Mouse (Mus musculus): ENCODE measurements around the gene Vamp9. TPM values are rescaled to one million over a fixed set of nuclear protein-coding genes. Genes with fewer than 3 reads are reported as not detected.

Vamp9 gene
- total RNA-seq (2014; fragmentation: Nextera tagmentation) (not detected in 2 replicates), total RNA-seq (2017) (not detected in 2 replicates), polyA plus RNA-seq (2012) (not detected in 2 replicates)

DNA sequence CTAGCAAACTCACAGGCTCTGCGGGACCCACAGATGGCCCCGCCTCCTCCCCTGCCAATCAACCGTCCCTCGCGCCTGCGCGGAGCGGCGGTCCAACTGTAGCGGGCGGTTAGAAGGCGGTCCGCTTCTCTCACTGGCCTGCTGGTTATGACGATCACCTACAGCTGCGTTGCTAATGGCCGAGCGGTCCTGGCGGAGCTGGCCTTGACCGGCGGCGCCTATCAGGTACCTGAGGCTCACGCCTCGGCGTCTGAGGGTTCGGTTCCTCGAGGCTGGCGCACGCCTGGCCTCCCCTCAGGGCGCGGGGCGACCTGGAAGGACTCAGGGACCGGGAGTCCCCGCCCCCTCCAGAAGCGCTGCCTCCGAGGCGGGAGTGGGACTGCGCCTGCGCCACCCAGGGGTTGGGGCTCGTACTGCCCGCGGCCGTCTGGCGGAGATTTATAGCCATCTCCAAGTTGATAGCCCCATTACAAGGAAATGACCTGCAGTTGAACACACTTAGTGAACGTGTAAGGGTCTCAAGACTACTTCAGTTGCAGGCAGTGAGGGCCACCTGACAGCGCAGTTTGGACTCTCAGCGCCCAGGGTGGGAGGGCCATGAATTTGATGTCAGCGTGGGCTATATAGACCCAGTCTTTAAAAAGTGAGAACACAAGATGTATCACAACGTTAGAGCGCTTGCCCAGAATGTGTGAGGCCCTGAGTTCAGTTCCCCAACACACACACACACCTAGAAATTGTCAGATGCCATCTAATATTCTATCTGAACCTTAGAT lies at the start of gene Vamp9:
Gene Vamp9, plus strand, starts transcription at position 74 of the 776 bp plus-strand sequence.
- no peaks in the 10 kb centered on the region for H3K4me1 ChIP-seq (ENCODE audit: insufficient read depth, low read depth, low read length)
- ATAC-seq (ENCODE audit: extremely low read depth, insufficient number of reproducible peaks, low FRiP score, poor library complexity, severe bottlenecking) (no peak), DNase-seq (ENCODE audit: low spot score) (no peak)
- no peak within 1 kb of the TSS; the same call in 1 of the 2 replicates for H3K4me3 ChIP-seq (ENCODE audit: low read depth, low read length)
- H3K36me3 ChIP-seq (replicated peaks): no peaks in the 10 kb centered on the region
- TF ChIP-seq POLR2AphosphoS5 (IDR thresholded peaks at IDR 0.05; ENCODE audit: insufficient replicate concordance, low read depth, low read length) (no peak), GATA2 (IDR thresholded peaks at IDR 0.05; ENCODE audit: borderline replicate concordance, low read depth, low read length) (no peak), GATA1 (IDR thresholded peaks at IDR 0.05; ENCODE audit: borderline replicate concordance, low read length) (no peak), CTCF (IDR thresholded peaks at IDR 0.05; ENCODE audit: low read depth, low read length) (no peak), TAL1 (conservative IDR thresholded peaks at IDR 0.05; ENCODE audit: low read depth, low read length) (no peak)
- H3K9me3 ChIP-seq (replicated peaks): peaks cover 21% of the 10 kb centered on the region
- no peaks in the 10 kb centered on the region for H3K27me3 ChIP-seq (ENCODE audit: insufficient read depth, low read length)

DNA sequence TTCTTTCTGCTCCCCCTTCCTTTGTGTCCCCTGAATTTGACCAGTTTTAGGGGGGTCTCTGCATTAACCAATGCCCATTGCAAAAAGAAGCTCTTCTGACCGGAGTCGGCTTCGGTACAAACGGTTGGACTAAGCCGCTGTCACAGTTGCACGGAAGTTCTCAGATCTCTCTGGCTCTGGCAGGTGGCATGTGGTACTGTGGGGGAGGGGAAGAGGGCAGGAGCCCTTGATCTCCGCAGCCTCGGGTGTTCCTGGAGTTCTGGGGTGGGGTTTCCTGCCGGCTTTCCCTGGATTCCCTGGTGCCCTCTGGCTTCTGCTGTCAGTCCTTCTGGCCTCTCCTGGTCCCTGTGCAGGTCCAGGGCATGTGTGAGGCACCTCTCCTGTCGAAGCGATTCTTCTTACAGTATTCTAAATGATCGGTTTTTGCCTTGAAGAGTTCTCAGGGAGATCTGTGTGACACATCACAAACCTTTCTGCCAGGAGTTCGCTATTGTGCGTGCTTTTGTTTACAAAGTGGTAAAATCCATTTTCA lies 48.9 kb upstream of the Vamp9 start:
- no peak for ATAC-seq (ENCODE audit: extremely low read depth, insufficient number of reproducible peaks, low FRiP score, poor library complexity, severe bottlenecking)
- no peaks in the 10 kb centered on the region for H3K36me3 ChIP-seq (replicated peaks)
- H3K4me3 ChIP-seq (ENCODE audit: low read depth, low read length): no peak overlapping the region
- DNase-seq (ENCODE audit: low spot score): no peak
- H3K4me1 ChIP-seq (ENCODE audit: insufficient read depth, low read depth, low read length): no peaks in the 10 kb centered on the region
- peaks cover 41% of the 10 kb centered on the region for H3K9me3 ChIP-seq (replicated peaks)
- H3K27me3 ChIP-seq (ENCODE audit: insufficient read depth, low read length): no peaks in the 10 kb centered on the region
- TF ChIP-seq TAL1 (conservative IDR thresholded peaks at IDR 0.05; ENCODE audit: low read depth, low read length): no peak
- TF ChIP-seq POLR2AphosphoS5 (IDR thresholded peaks at IDR 0.05; ENCODE audit: insufficient replicate concordance, low read depth, low read length): no peak
- no peak for TF ChIP-seq CTCF (IDR thresholded peaks at IDR 0.05; ENCODE audit: low read depth, low read length)
- no peak for TF ChIP-seq GATA1 (IDR thresholded peaks at IDR 0.05; ENCODE audit: borderline replicate concordance, low read length)
- TF ChIP-seq GATA2 (IDR thresholded peaks at IDR 0.05; ENCODE audit: borderline replicate concordance, low read depth, low read length): no peak

DNA sequence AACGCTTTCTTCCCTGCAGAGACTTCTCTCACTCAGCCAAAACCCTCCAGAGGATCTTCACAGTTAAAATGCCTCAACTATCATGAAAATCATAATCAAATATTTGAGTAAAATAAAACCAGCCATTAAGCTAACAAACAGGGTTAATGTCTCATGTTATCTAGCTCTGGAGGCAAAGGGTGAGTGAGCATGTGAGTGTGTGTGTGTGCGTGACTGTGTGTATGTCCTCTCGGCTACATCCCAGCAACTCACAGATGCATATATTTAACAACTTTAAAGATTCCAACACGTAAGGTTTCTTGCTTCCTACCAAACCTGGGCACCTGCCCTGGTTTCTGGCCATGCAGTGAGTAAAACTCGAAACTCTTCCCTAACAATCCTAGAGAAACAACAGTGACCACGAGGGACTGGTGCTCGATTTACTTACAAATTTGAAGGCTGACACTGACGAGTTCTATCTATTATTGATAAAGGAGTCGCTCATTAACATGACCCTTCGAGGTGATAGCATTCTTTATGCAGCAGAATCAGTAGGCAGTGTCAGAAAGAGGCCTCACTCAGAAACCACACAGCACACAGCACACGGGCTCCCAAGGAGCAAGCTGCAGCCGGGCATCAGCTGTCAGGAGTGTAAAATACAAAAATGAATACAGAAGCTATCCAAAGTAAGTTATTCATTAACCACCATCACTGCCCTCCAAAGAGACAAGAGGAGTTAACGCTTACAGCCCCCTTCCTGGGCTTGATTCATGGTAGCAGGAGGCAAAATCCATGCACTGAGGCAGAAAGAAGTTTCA lies 46.2 kb upstream of the Vamp9 start:
- Histone ChIP-seq H3K4me1 (ENCODE audit: insufficient read depth, low read depth, low read length) (no peaks in the 10 kb centered on the region), H3K36me3 (replicated peaks) (no peaks in the 10 kb centered on the region), H3K9me3 (replicated peaks) (peaks cover 39% of the 10 kb centered on the region), H3K4me3 (ENCODE audit: low read depth, low read length) (no peak overlapping the region), H3K27me3 (ENCODE audit: insufficient read depth, low read length) (no peaks in the 10 kb centered on the region)
- no peak for ATAC-seq (ENCODE audit: extremely low read depth, insufficient number of reproducible peaks, low FRiP score, poor library complexity, severe bottlenecking)
- DNase-seq (ENCODE audit: low spot score): no peak
- TF ChIP-seq CTCF (IDR thresholded peaks at IDR 0.05; ENCODE audit: low read depth, low read length) (no peak), GATA1 (IDR thresholded peaks at IDR 0.05; ENCODE audit: borderline replicate concordance, low read length) (no peak), POLR2AphosphoS5 (IDR thresholded peaks at IDR 0.05; ENCODE audit: insufficient replicate concordance, low read depth, low read length) (no peak), TAL1 (conservative IDR thresholded peaks at IDR 0.05; ENCODE audit: low read depth, low read length) (no peak), GATA2 (IDR thresholded peaks at IDR 0.05; ENCODE audit: borderline replicate concordance, low read depth, low read length) (no peak)

DNA sequence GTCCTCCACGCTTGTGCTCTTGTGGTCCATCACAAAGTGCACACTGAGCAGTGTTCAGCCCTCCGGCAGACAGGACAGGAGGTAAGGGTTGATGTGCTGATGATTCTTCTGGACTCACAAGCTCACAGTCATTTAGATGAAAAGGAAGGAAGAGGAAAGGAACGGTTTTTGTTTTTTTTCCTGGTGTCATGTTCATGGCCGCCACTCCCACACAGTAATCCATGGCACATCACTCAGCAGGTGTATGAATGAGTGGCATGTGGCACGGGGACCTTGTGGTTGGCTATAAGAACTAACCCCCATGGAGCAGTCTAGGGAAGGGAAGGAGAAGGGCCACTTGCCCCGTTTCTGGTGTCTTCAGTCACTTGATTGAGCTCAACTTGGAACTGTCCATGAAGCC lies 44.2 kb upstream of the Vamp9 start:
- H3K4me3 ChIP-seq (ENCODE audit: low read depth, low read length): no peak overlapping the region
- ATAC-seq (ENCODE audit: extremely low read depth, insufficient number of reproducible peaks, low FRiP score, poor library complexity, severe bottlenecking): no peak
- peaks cover 34% of the 10 kb centered on the region for H3K9me3 ChIP-seq (replicated peaks)
- no peak for DNase-seq (ENCODE audit: low spot score)
- no peaks in the 10 kb centered on the region for H3K27me3 ChIP-seq (ENCODE audit: insufficient read depth, low read length)
- no peaks in the 10 kb centered on the region for H3K36me3 ChIP-seq (replicated peaks)
- no peaks in the 10 kb centered on the region for H3K4me1 ChIP-seq (ENCODE audit: insufficient read depth, low read depth, low read length)
- TF ChIP-seq GATA1 (IDR thresholded peaks at IDR 0.05; ENCODE audit: borderline replicate concordance, low read length): no peak
- no peak for TF ChIP-seq CTCF (IDR thresholded peaks at IDR 0.05; ENCODE audit: low read depth, low read length)
- TF ChIP-seq POLR2AphosphoS5 (IDR thresholded peaks at IDR 0.05; ENCODE audit: insufficient replicate concordance, low read depth, low read length): no peak
- TF ChIP-seq TAL1 (conservative IDR thresholded peaks at IDR 0.05; ENCODE audit: low read depth, low read length): no peak
- no peak for TF ChIP-seq GATA2 (IDR thresholded peaks at IDR 0.05; ENCODE audit: borderline replicate concordance, low read depth, low read length)

DNA sequence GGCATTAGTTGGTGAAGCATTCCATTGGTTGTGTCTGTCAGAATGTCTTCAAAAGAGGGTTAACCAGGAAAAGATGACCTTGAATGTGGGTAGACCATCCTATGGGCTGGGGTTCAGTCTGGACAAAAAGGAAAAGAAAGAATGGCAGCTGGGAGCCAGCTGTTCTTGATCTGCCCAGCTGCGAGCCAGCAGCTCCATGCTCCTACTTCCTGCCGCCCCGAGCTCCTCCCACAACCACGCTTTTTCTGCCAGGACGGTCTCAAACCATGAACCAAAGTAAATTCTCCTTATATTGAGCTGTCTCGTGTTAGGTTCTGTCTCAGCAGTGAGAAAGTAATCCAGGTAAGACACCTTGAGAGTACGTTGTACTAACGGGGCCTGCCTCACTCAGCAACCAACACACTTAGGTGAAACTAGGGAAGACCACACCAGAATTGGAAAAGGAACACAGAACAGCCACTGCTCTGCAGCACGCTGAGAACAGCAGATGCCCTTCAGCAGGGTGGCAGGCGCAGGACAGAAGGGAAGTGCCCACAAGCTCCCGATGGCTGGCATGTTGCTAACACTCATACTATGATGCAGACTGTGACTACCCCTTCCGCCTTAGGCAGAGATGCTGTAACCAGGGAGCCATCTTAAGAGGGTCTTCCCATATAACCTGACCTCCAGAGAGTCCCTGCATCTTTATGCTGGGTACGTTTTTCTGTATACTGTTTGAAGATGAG lies 42.2 kb upstream of the Vamp9 start:
- ATAC-seq (ENCODE audit: extremely low read depth, insufficient number of reproducible peaks, low FRiP score, poor library complexity, severe bottlenecking): no peak
- Histone ChIP-seq H3K4me3 (ENCODE audit: low read depth, low read length) (no peak overlapping the region), H3K4me1 (ENCODE audit: insufficient read depth, low read depth, low read length) (no peaks in the 10 kb centered on the region), H3K27me3 (ENCODE audit: insufficient read depth, low read length) (no peaks in the 10 kb centered on the region), H3K9me3 (replicated peaks) (peaks cover 28% of the 10 kb centered on the region), H3K36me3 (replicated peaks) (no peaks in the 10 kb centered on the region)
- TF ChIP-seq POLR2AphosphoS5 (IDR thresholded peaks at IDR 0.05; ENCODE audit: insufficient replicate concordance, low read depth, low read length) (no peak), GATA1 (IDR thresholded peaks at IDR 0.05; ENCODE audit: borderline replicate concordance, low read length) (no peak), TAL1 (conservative IDR thresholded peaks at IDR 0.05; ENCODE audit: low read depth, low read length) (no peak), GATA2 (IDR thresholded peaks at IDR 0.05; ENCODE audit: borderline replicate concordance, low read depth, low read length) (no peak), CTCF (IDR thresholded peaks at IDR 0.05; ENCODE audit: low read depth, low read length) (no peak)
- DNase-seq (ENCODE audit: low spot score): no peak
